Mouse (Mus musculus) bone marrow, adult 2 months (tissue): ENCODE data around the gene Ubash3a.
"Not testable (repeated sequence)": the region's sequence is repeated elsewhere in the genome, so short reads cannot be mapped to it uniquely, and the experiment has no call there.

ENCODE experiments used
- CTCF ChIP-seq: fragments of 200-500 bp; IDR thresholded peaks from 2 replicates; pipeline ENCODE4 v1.5.1; 2011; ENCODE audit warnings: low read length, control low read depth; ENCODE audit not compliant: control insufficient read depth, insufficient read depth
- POLR2A ChIP-seq: fragments of 200-500 bp; IDR thresholded peaks from 2 replicates; pipeline ENCODE4 v1.6.1; 2011; ENCODE audit warnings: low read depth, mild to moderate bottlenecking, control low read depth, low read length, borderline replicate concordance; ENCODE audit not compliant: control insufficient read depth

DNA sequence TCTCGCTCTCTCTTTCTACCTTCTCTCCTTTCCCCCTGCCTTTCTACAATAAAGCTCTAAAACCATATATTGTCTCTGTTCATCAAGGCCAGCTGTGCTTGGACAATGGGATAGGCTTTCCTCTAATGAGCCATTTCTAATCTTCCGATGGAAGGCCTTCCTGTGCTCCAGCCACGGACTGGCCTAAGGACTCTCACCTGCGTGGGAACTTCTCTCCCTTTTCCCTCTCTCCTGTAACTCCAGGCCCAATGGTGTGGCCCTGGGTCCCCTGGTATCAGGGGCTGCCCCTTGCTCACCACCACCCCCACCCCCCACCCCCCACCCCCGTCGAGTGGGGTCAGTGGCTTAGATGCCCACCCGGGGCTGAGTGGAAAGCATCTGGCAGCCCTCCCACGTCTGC is 63.1 kb downstream of the Ubash3a start:
- TF ChIP-seq POLR2A, CTCF: not testable (repeated sequence)
